Mouse (Mus musculus) thymus, postnatal 10 days (tissue): ENCODE data around the gene Rab3ip.

ENCODE experiments used
- DNase-seq, 2 experiments: peaks; one replicate each; pipeline ENCODE4 v3.0.0; 2021; ENCODE audit warnings: low spot score in 2 of 2

Gene Rab3ip

GRCm38 (mm10) chr10:116920641-116921040 is 29.9 kb downstream of the Rab3ip start:
- no peak for DNase-seq

GRCm38 (mm10) chr10:116919368-116920317 is 30.9 kb downstream of the Rab3ip start:
- DNase-seq: peak; percentile 25 to 28

- DNase-seq: peak; percentile 32 to 33
Observed at GRCm38 (mm10) chr10:116916581-116916980, 34.0 kb downstream of the Rab3ip start.

GRCm38 (mm10) chr10:116915286-116915685 is 35.3 kb downstream of the Rab3ip start:
- no peak for DNase-seq

GRCm38 (mm10) chr10:116914586-116914985 is 36.0 kb downstream of the Rab3ip start:
- DNase-seq: no peak

GRCm38 (mm10) chr10:116913647-116914273 is 36.8 kb downstream of the Rab3ip start:
- DNase-seq: peak in 1 of 2 experiments; percentile 18

- DNase-seq: no peak
Observed at GRCm38 (mm10) chr10:116912850-116913249, 37.7 kb downstream of the Rab3ip start.

GRCm38 (mm10) chr10:116908901-116909642 is 41.5 kb downstream of the Rab3ip start:
- DNase-seq: no peak

- DNase-seq: no peak
Observed at GRCm38 (mm10) chr10:116906794-116907193, 43.8 kb downstream of the Rab3ip start.

GRCm38 (mm10) chr10:116904503-116904908 is 46.1 kb downstream of the Rab3ip start:
- DNase-seq: no peak

- DNase-seq: no peak
Observed at GRCm38 (mm10) chr10:116896336-116897177, 54.0 kb downstream of the Rab3ip start, which contains the start of gene Myrfl. Gene Myrfl (minus strand): TSS chr10:116896919.

- no peak for DNase-seq
Observed at GRCm38 (mm10) chr10:116895108-116895833, 55.3 kb downstream of the Rab3ip start.

- no peak for DNase-seq
Observed at GRCm38 (mm10) chr10:116894540-116894939, 56.0 kb downstream of the Rab3ip start.

GRCm38 (mm10) chr10:116893753-116894152 is 56.8 kb downstream of the Rab3ip start:
- peak in 1 of 2 experiments; percentile 41 for DNase-seq

- no peak for DNase-seq
Observed at GRCm38 (mm10) chr10:116890587-116890986, 60.0 kb downstream of the Rab3ip start.

- DNase-seq: no peak
Observed at GRCm38 (mm10) chr10:116884552-116884951, 66.0 kb downstream of the Rab3ip start.

- no peak for DNase-seq
Observed at GRCm38 (mm10) chr10:116883531-116883930, 67.0 kb downstream of the Rab3ip start.

GRCm38 (mm10) chr10:116877436-116877835 is 73.1 kb downstream of the Rab3ip start:
- DNase-seq: no peak

GRCm38 (mm10) chr10:116874490-116874889 is 76.1 kb downstream of the Rab3ip start:
- DNase-seq: no peak

GRCm38 (mm10) chr10:116872016-116872410 is 78.6 kb downstream of the Rab3ip start:
- DNase-seq: no peak
